In the genomic region with DNA sequence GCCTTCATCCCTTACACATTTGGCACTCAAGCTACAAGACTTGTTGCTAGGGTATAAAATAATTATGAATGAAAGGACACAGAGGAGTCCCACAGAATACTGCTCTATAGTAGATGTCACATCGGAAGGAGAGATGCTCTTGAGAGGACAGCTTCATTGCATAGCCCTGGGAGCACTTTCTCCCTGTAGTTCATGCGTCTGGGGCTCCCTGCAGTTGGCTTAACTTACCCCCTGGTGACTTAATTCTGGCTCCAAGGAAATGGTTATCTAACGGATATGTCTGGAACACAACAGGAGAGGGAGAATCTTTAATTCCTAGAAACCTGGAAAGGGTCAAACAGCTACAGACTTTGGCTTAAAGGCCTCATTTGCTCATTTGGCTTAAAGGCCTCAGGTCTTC, we compare ENCODE assay signal across 27 mouse cellular contexts. TPM values are rescaled to one million over a fixed set of nuclear protein-coding genes. Genes with fewer than 3 reads are reported as not detected.
"Had no signal": no experiment of that assay in that cellular context is flagged by ENCODE, and none has a peak within 500 bp of the region (broad histone marks: within the 10 kb centered on the region; RNA-seq: fewer than 3 reads in every experiment).

No protein-coding gene starts in this region.

- H3K4me2 ChIP-seq: heart, embryonic 12.5 days; hindbrain, embryonic 13.5 days; hindbrain, embryonic 15.5 days; limb, embryonic 13.5 days; limb, embryonic 15.5 days; liver, embryonic 12.5 days had no signal

- H3K27ac ChIP-seq: heart, embryonic 10.5 days; hindbrain, embryonic 13.5 days; hindbrain, embryonic 15.5 days; hindbrain, postnatal 0 days; kidney, postnatal 0 days; limb, embryonic 13.5 days; limb, embryonic 15.5 days; liver, embryonic 12.5 days; liver, embryonic 14.5 days had no signal

- H3K4me3 ChIP-seq: heart, embryonic 10.5 days; heart, embryonic 12.5 days; hindbrain, embryonic 13.5 days; hindbrain, embryonic 15.5 days; kidney, embryonic 15.5 days; limb, embryonic 13.5 days; limb, embryonic 15.5 days; liver, embryonic 12.5 days had no signal

- ATAC-seq: hindbrain, postnatal 0 days; intestine, embryonic 16.5 days; liver, embryonic 12.5 days had no signal

- H3K9me3 ChIP-seq: heart, embryonic 10.5 days; heart, embryonic 12.5 days; hindbrain, embryonic 13.5 days; hindbrain, embryonic 15.5 days; kidney, embryonic 15.5 days; limb, embryonic 13.5 days; limb, embryonic 15.5 days; liver, embryonic 12.5 days had no signal

- H3K36me3 ChIP-seq: heart, embryonic 10.5 days; heart, embryonic 12.5 days; hindbrain, embryonic 13.5 days; hindbrain, embryonic 15.5 days; kidney, embryonic 15.5 days; limb, embryonic 13.5 days; limb, embryonic 15.5 days; liver, embryonic 12.5 days had no signal

- H3K9ac ChIP-seq: heart, embryonic 12.5 days; hindbrain, embryonic 13.5 days; hindbrain, embryonic 15.5 days; kidney, embryonic 15.5 days; limb, embryonic 13.5 days; limb, embryonic 15.5 days; liver, embryonic 12.5 days; liver, embryonic 14.5 days had no signal

- H3K4me1 ChIP-seq: limb, embryonic 15.5 days; liver, embryonic 12.5 days had no signal

- DNase-seq: gastrocnemius, postnatal 14 days; gastrocnemius, postnatal 36 days; heart, adult 18-20 months; heart, postnatal 14 days; heart, postnatal 36 days; kidney, adult 11 months; kidney, adult 2 months; kidney, postnatal 14 days; kidney, postnatal 36 days; layer of hippocampus, adult 9-11 months; layer of hippocampus, postnatal 36 days; left cerebral cortex, postnatal 4 days had no signal

RNA-seq across cellular contexts. Expression of a gene that starts 6.2 kb away (rescaled TPM):
- polyA plus RNA-seq: heart, embryonic 12.5 days; intestine, embryonic 16.5 days; kidney, adult 2 months; large intestine, adult 2 months; limb, embryonic 11.5 days; limb, embryonic 15.5 days; liver, adult 2 months had no signal
